Comparison of ENCODE assay signal across 10 mouse cellular contexts in genomic region chr8:72302986-72303612, GRCm38 (mm10). TPM values are rescaled to one million over a fixed set of nuclear protein-coding genes. Genes with fewer than 3 reads are reported as not detected.
A peak's percentile ranks its signal among the peaks of the same experiment; 100 is the strongest.
DNase-seq lines count a peak whose midpoint lies in the region; ATAC-seq and TF ChIP-seq lines count a peak whose summit lies in the region.
"Had no signal": no experiment of that assay in that cellular context is flagged by ENCODE, and none has a peak within 500 bp of the region (broad histone marks: within the 10 kb centered on the region; RNA-seq: fewer than 3 reads in every experiment).

No protein-coding gene starts in this region.

- H3K9me3 ChIP-seq in kidney, embryonic 15.5 days (replicated peaks), result no peaks in the 10 kb centered on the region
- no peaks in the 10 kb centered on the region for H3K9me3 ChIP-seq in kidney, embryonic 16.5 days (ENCODE audit: low read length)
- no peaks in the 10 kb centered on the region for H3K9me3 ChIP-seq in intestine, postnatal 0 days (ENCODE audit: control insufficient read depth)
- no peaks in the 10 kb centered on the region for H3K9me3 ChIP-seq in forebrain, embryonic 12.5 days
- H3K9me3 ChIP-seq: G1E; hindbrain, embryonic 12.5 days had no signal

- no peaks in the 10 kb centered on the region for H3K27me3 ChIP-seq in kidney, embryonic 15.5 days
- no peaks in the 10 kb centered on the region for H3K27me3 ChIP-seq in kidney, embryonic 16.5 days (ENCODE audit: insufficient read depth, low read length)
- no peaks in the 10 kb centered on the region for H3K27me3 ChIP-seq in intestine, postnatal 0 days (replicated peaks; ENCODE audit: control insufficient read depth, insufficient read depth, low read length)
- H3K27me3 ChIP-seq in forebrain, embryonic 12.5 days, result 0 out of 2 replicates have a peak, but pooled peaks cover 5% of the 10 kb centered on the region
- H3K27me3 ChIP-seq: hindbrain, embryonic 12.5 days had no signal

- 66% methylated on average over 8 of the region's 8 CpGs for WGBS in kidney, embryonic 15.5 days
- WGBS in kidney, embryonic 16.5 days, result 60% methylated on average over 8 of the region's 8 CpGs
- 63% methylated on average over 8 of the region's 8 CpGs for WGBS in intestine, postnatal 0 days
- WGBS in forebrain, embryonic 12.5 days, result 76% methylated on average over 8 of the region's 8 CpGs

- TF ChIP-seq CTCF in cortical plate, adult 2 months (IDR thresholded peaks at IDR 0.05; ENCODE audit: extremely low read depth, insufficient read depth, low read length), result no peak
- no peak for TF ChIP-seq CTCF in intestine, postnatal 0 days (IDR thresholded peaks at IDR 0.05; ENCODE audit: low read depth)

- ATAC-seq in kidney, embryonic 15.5 days (replicated peaks; ENCODE audit: low FRiP score), result no peak
- ATAC-seq in kidney, embryonic 16.5 days (ENCODE audit: low FRiP score, low TSS enrichment), result no peak
- ATAC-seq in intestine, postnatal 0 days, result no peak
- ATAC-seq in forebrain, embryonic 12.5 days (ENCODE audit: low FRiP score), result no peak

- no peak overlapping the region for H3K9ac ChIP-seq in kidney, embryonic 15.5 days
- no peak overlapping the region for H3K9ac ChIP-seq in kidney, embryonic 16.5 days (replicated peaks; ENCODE audit: low read length)
- H3K9ac ChIP-seq in intestine, postnatal 0 days (ENCODE audit: low read depth, low read length), result no peak overlapping the region
- H3K9ac ChIP-seq in forebrain, embryonic 12.5 days, result no peak overlapping the region
- H3K9ac ChIP-seq: hindbrain, embryonic 12.5 days had no signal

- H3K4me1 ChIP-seq in kidney, embryonic 15.5 days, result peaks cover 14% of the 10 kb centered on the region
- no peaks in the 10 kb centered on the region; the same call in 1 of the 2 replicates for H3K4me1 ChIP-seq in kidney, embryonic 16.5 days (ENCODE audit: insufficient read depth, low read length)
- H3K4me1 ChIP-seq in cortical plate, adult 2 months (ENCODE audit: control insufficient read depth, insufficient read depth, low read length), result no peaks in the 10 kb centered on the region
- H3K4me1 ChIP-seq in intestine, postnatal 0 days (replicated peaks; ENCODE audit: control insufficient read depth, insufficient read depth, low read length), result no peaks in the 10 kb centered on the region
- peaks cover 2% of the 10 kb centered on the region; the same call in 1 of the 2 replicates for H3K4me1 ChIP-seq in forebrain, embryonic 12.5 days

- H3K4me3 ChIP-seq in kidney, embryonic 15.5 days (replicated peaks), result no peak overlapping the region
- H3K4me3 ChIP-seq in kidney, embryonic 16.5 days (ENCODE audit: low read length), result no peak overlapping the region
- no peak overlapping the region for H3K4me3 ChIP-seq in cortical plate, adult 2 months (ENCODE audit: insufficient read depth, low read length)
- no peak overlapping the region for H3K4me3 ChIP-seq in intestine, postnatal 0 days (ENCODE audit: low read depth, low read length)
- no peak overlapping the region for H3K4me3 ChIP-seq in forebrain, embryonic 12.5 days (replicated peaks)
- H3K4me3 ChIP-seq: hindbrain, embryonic 12.5 days had no signal

- peak; percentile 24 to 32 for DNase-seq in B cell, adult 2 months
- DNase-seq in layer of hippocampus, adult 18-20 months (ENCODE audit: low spot score in 2 of 2), result no peak
- no peak for DNase-seq in layer of hippocampus, postnatal 10 days (ENCODE audit: low spot score in 2 of 2)

- no peak overlapping the region; the same call in 1 of the 2 replicates for H3K4me2 ChIP-seq in kidney, embryonic 15.5 days
- H3K4me2 ChIP-seq in kidney, embryonic 16.5 days (replicated peaks; ENCODE audit: low read depth, low read length), result no peak overlapping the region
- 0 out of 2 replicates have a peak overlapping the region, but pooled peaks have one; percentile 1 for H3K4me2 ChIP-seq in intestine, postnatal 0 days (replicated peaks; ENCODE audit: low read depth)
- H3K4me2 ChIP-seq in forebrain, embryonic 12.5 days, result no peak overlapping the region
- H3K4me2 ChIP-seq: hindbrain, embryonic 12.5 days had no signal

- 0 out of 2 replicates have a peak overlapping the region, but pooled peaks have one; percentile 4 for H3K27ac ChIP-seq in kidney, embryonic 15.5 days
- H3K27ac ChIP-seq in kidney, embryonic 16.5 days (ENCODE audit: low read length), result no peak overlapping the region; the same call in 1 of the 2 replicates
- H3K27ac ChIP-seq in cortical plate, adult 2 months (ENCODE audit: insufficient read depth, low read length), result peak overlapping the region; percentile 26; the same call in 1 of the 2 replicates
- H3K27ac ChIP-seq in intestine, postnatal 0 days (ENCODE audit: low read depth, low read length), result no peak overlapping the region
- no peak overlapping the region for H3K27ac ChIP-seq in forebrain, embryonic 12.5 days
- H3K27ac ChIP-seq: hindbrain, embryonic 12.5 days had no signal

- H3K36me3 ChIP-seq in kidney, embryonic 15.5 days, result no peaks in the 10 kb centered on the region
- H3K36me3 ChIP-seq in kidney, embryonic 16.5 days (ENCODE audit: insufficient read depth, low read length), result no peaks in the 10 kb centered on the region
- H3K36me3 ChIP-seq in intestine, postnatal 0 days (ENCODE audit: control insufficient read depth, insufficient read depth), result no peaks in the 10 kb centered on the region
- H3K36me3 ChIP-seq in forebrain, embryonic 12.5 days (replicated peaks), result no peaks in the 10 kb centered on the region
- H3K36me3 ChIP-seq: G1E; hindbrain, embryonic 12.5 days had no signal

- no peak for TF ChIP-seq POLR2A in cortical plate, adult 2 months (IDR thresholded peaks at IDR 0.05; ENCODE audit: extremely low read depth, insufficient read depth, low read length)

RNA-seq across cellular contexts. Expression of gene Gm10282, which starts 2.0 kb away (rescaled TPM):
- 29.0 and 30.3 TPM in 2 replicates for polyA plus RNA-seq in kidney, embryonic 15.5 days (2015; fragmentation: Nextera tagmentation; extraction: Ambion mirVana)
- polyA plus RNA-seq in kidney, embryonic 16.5 days (2015; fragmentation: Nextera tagmentation; extraction: Ambion mirVana), result 30.6 and 40.7 TPM in 2 replicates
- polyA plus RNA-seq in cortical plate, adult 2 months (2012; rRNA removed), result 5.3 and 5.4 TPM in 2 replicates
- polyA plus RNA-seq in intestine, postnatal 0 days (2015; fragmentation: Nextera tagmentation; extraction: Ambion mirVana), result 6.8 and 7.8 TPM in 2 replicates
- polyA plus RNA-seq in forebrain, embryonic 12.5 days (2016; fragmentation: Nextera tagmentation; extraction: Ambion mirVana), result 34.4 and 36.6 TPM in 2 replicates
- 1 to 10 TPM; 4.8 to 6.0 TPM for total RNA-seq in layer of hippocampus, adult 18-20 months (2021)
- total RNA-seq in layer of hippocampus, postnatal 10 days (2021), result 10 to 100 TPM; 10.9 to 15.9 TPM

RNA-seq across cellular contexts. Expression of gene Klf2, which starts 15.7 kb away (rescaled TPM):
- 12.6 and 14.0 TPM in 2 replicates for polyA plus RNA-seq in kidney, embryonic 15.5 days (2015; fragmentation: Nextera tagmentation; extraction: Ambion mirVana)
- polyA plus RNA-seq in kidney, embryonic 16.5 days (2015; fragmentation: Nextera tagmentation; extraction: Ambion mirVana), result 10.1 and 10.4 TPM in 2 replicates
- polyA plus RNA-seq in cortical plate, adult 2 months (2012; rRNA removed), result 11.7 and 14.7 TPM in 2 replicates
- 8.9 and 11.1 TPM in 2 replicates for polyA plus RNA-seq in intestine, postnatal 0 days (2015; fragmentation: Nextera tagmentation; extraction: Ambion mirVana)
- polyA plus RNA-seq in forebrain, embryonic 12.5 days (2016; fragmentation: Nextera tagmentation; extraction: Ambion mirVana), result 4.6 and 5.0 TPM in 2 replicates
- total RNA-seq in layer of hippocampus, adult 18-20 months (2021), result 10 to 100 TPM; 20.1 to 22.2 TPM
- total RNA-seq in layer of hippocampus, postnatal 10 days (2021), result 10 to 100 TPM; 19.5 to 21.4 TPM

Comparison
In these comparisons a context has a peak if more than half of its experiments do, and no peak if none do; other contexts are left out.
1. H3K27ac ChIP-seq: peak in kidney, embryonic 15.5 days (single experiment) and cortical plate, adult 2 months (single experiment); none in kidney, embryonic 16.5 days (single experiment), intestine, postnatal 0 days (single experiment) and forebrain, embryonic 12.5 days (single experiment).
2. DNase-seq: peak in B cell, adult 2 months (2 of 2); none in layer of hippocampus, adult 18-20 months (0 of 2) and layer of hippocampus, postnatal 10 days (0 of 2).